Mouse (Mus musculus) liver, postnatal 0 days (tissue): Measurements from ENCODE around the gene Mafg. TPM values are rescaled to one million over a fixed set of nuclear protein-coding genes. Genes with fewer than 3 reads are reported as not detected.

Source experiments
- ATAC-seq: fragments of 200-750 bp; cut with Nextera tagmentation; 2 replicates; pipeline ENCODE4 v1.8.0; 2017; ENCODE audit warnings: mild to moderate bottlenecking, moderate library complexity
- DNase-seq: peaks from one replicate; pipeline ENCODE4 v3.0.0-alpha.2; 2016
- H3K27ac ChIP-seq: fragments of 300-500 bp; sonication (generic); 2 replicates; pipeline ENCODE4 v1.5.1; 2014; ENCODE audit warnings: antibody characterized with exemption, moderate library complexity, mild to moderate bottlenecking, low read depth
- H3K27me3 ChIP-seq: fragments of 300-500 bp; sonication (generic); 2 replicates; pipeline ENCODE4 v1.6.1; 2014; ENCODE audit warnings: low read length, control low read depth, mixed read lengths; ENCODE audit not compliant: insufficient read depth
- H3K36me3 ChIP-seq: fragments of 300-500 bp; sonication (generic); replicated peaks from 2 replicates; pipeline ENCODE4 v1.6.1; 2014; ENCODE audit warnings: mild to moderate bottlenecking, control low read depth, low read length, moderate library complexity, mixed read lengths; ENCODE audit not compliant: insufficient read depth
- H3K4me1 ChIP-seq: fragments of 300-500 bp; sonication (generic); 2 replicates; pipeline ENCODE4 v1.6.1; 2014; ENCODE audit warnings: antibody characterized with exemption, mild to moderate bottlenecking, control low read depth; ENCODE audit not compliant: insufficient read depth
- H3K4me2 ChIP-seq: fragments of 300-500 bp; sonication (generic); 2 replicates; pipeline ENCODE4 v1.6.1; 2014; ENCODE audit warnings: low read depth, mild to moderate bottlenecking, low read length, moderate library complexity, mixed read lengths
- H3K4me3 ChIP-seq: fragments of 300-500 bp; sonication (generic); 2 replicates; pipeline ENCODE4 v1.5.1; 2014; ENCODE audit warnings: low read depth, low read length
- H3K9ac ChIP-seq: fragments of 300-500 bp; sonication (generic); replicated peaks from 2 replicates; pipeline ENCODE4 v1.6.1; 2014; ENCODE audit warnings: mild to moderate bottlenecking, moderate library complexity
- H3K9me3 ChIP-seq: fragments of 300-500 bp; sonication (generic); 2 replicates; pipeline ENCODE4 v1.6.1; 2016; ENCODE audit warnings: mild to moderate bottlenecking, control low read depth, low read length, mixed read lengths
- CTCF ChIP-seq: sonication (generic); IDR thresholded peaks from 2 replicates; pipeline ENCODE4 v1.5.1; 2016; ENCODE audit warnings: antibody characterized with exemption, low read depth
- EP300 ChIP-seq: IDR thresholded peaks from 2 replicates; pipeline ENCODE4 v1.6.1; 2016; ENCODE audit warnings: antibody characterized with exemption, low read depth, mild to moderate bottlenecking
- WGBS: fragments of 180-500 bp; shearing (Covaris S2); extraction: QIAGEN DNeasy Blood & Tissue Kit; methylation state at CpG from one replicate; pipeline ENCODE4 v1.1.7; 2014; ENCODE audit not compliant: insufficient replicate concordance; 5-methylcytosine and 5-hydroxymethylcytosine counted together
- polyA plus RNA-seq: library from polyadenylated mRNA; unstranded; fragments of >200 nt; fragmentation: Nextera tagmentation; extraction: Ambion mirVana; gene quantifications from 2 replicates; pipeline ENCODE4 v1.2.1, GENCODE M21; 2015

Gene Mafg
- polyA plus RNA-seq, 1 experiment from 2014 or later: 35.8 TPM

GRCm38 (mm10) chr11:120672687-120673593 is 39.5 kb upstream of the Mafg start, which contains the start of gene Aspscr1:
Gene Aspscr1, plus strand, starts transcription at chr11:120672973.
- Histone ChIP-seq H3K4me1 (peaks cover 37% of the 10 kb centered on the region), H3K27me3 (no peaks in the 10 kb centered on the region), H3K9ac (peak within 1 kb of the TSS; percentile 71), H3K4me2 (peak within 1 kb of the TSS; percentile 79), H3K27ac (peak within 1 kb of the TSS; percentile 83), H3K4me3 (peak within 1 kb of the TSS; percentile 75), H3K36me3 (peaks cover 3% of the 10 kb centered on the region; the same call in 1 of the 2 replicates), H3K9me3 (no peaks in the 10 kb centered on the region)
- peak; percentile 95 for ATAC-seq
- TF ChIP-seq EP300: no peak
- no peak for TF ChIP-seq CTCF
- peak; percentile 97 for DNase-seq
- WGBS: 3% methylated on average over 57 of the region's 83 CpGs

GRCm38 (mm10) chr11:120666617-120667016 is 33.2 kb upstream of the Mafg start:
- TF ChIP-seq CTCF: no peak
- no peak for TF ChIP-seq EP300
- H3K4me3 ChIP-seq: no peak overlapping the region
- 24% methylated on average over 3 of the region's 3 CpGs for WGBS
- no peaks in the 10 kb centered on the region for H3K9me3 ChIP-seq
- H3K4me2 ChIP-seq: no peak overlapping the region
- peaks cover 29% of the 10 kb centered on the region for H3K27me3 ChIP-seq
- no peaks in the 10 kb centered on the region for H3K4me1 ChIP-seq
- DNase-seq (no peak), ATAC-seq (no peak)
- H3K36me3 ChIP-seq: no peaks in the 10 kb centered on the region
- no peak overlapping the region for H3K27ac ChIP-seq
- H3K9ac ChIP-seq: no peak overlapping the region

DNA sequence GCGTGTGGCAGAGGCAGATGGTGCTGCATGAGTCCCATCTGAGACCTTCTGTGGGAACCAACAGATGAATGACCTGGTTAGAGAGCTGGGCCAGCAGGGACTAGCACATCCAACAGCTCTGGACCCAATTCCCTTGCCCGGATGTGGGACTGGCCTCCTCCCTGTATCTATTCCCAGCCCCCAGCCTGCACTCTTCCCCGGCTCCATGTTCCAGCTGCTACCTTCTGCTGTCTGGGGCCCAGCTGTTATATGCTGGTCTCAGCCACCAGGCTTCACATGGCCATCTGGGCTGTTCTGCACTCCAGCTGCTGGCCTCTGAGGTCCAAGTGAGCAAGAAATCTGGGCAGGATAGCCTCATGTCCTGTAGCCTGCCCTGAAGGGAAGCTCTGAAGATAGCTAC is 32.0 kb upstream of the Mafg start:
- no peak overlapping the region for H3K9ac ChIP-seq
- peaks cover 41% of the 10 kb centered on the region for H3K27me3 ChIP-seq
- no peak for ATAC-seq

GRCm38 (mm10) chr11:120663714-120664113 is 30.3 kb upstream of the Mafg start:
- TF ChIP-seq CTCF (no peak), EP300 (no peak)
- no peak overlapping the region for H3K4me2 ChIP-seq
- H3K27ac ChIP-seq: no peak overlapping the region
- no peaks in the 10 kb centered on the region for H3K36me3 ChIP-seq
- H3K4me3 ChIP-seq: no peak overlapping the region
- H3K27me3 ChIP-seq: peaks cover 58% of the 10 kb centered on the region
- peaks cover 14% of the 10 kb centered on the region for H3K4me1 ChIP-seq
- ATAC-seq (no peak), DNase-seq (no peak)
- H3K9ac ChIP-seq: no peak overlapping the region
- H3K9me3 ChIP-seq: no peaks in the 10 kb centered on the region
- 88% methylated on average over 5 of the region's 5 CpGs for WGBS

More for the DNA sequence above, 32.0 kb upstream of the Mafg start:
- WGBS: 88% methylated on average over 3 of the region's 3 CpGs
- H3K9me3 ChIP-seq: no peaks in the 10 kb centered on the region
- no peak overlapping the region for H3K27ac ChIP-seq
- no peaks in the 10 kb centered on the region for H3K36me3 ChIP-seq
- H3K4me3 ChIP-seq: no peak overlapping the region
- H3K4me1 ChIP-seq: peaks cover 7% of the 10 kb centered on the region
- TF ChIP-seq CTCF (no peak), EP300 (no peak)
- H3K4me2 ChIP-seq: no peak overlapping the region
- DNase-seq: no peak

DNA sequence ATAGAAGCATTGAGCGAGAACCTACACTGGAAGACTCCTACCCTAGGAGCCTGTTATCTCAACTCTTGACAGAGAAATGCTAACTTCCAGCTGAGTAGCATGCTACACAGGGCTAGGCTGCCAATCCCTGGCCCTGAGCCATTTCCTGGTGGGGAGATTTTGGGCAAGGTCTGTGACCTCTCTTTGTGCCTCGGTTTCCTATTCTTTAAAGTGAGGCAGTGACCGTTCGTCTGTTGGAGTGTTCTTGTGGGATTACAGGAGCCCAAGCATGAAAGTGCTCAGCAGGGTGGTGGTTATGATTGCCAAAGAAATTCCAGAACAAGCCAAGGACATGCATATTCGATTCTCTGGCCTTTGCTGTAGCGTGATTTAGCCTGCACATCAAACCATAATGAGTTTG is 29.4 kb upstream of the Mafg start:
- ATAC-seq (no peak), DNase-seq (no peak)
- H3K4me3 ChIP-seq: no peak overlapping the region
- no peak overlapping the region for H3K4me2 ChIP-seq
- peaks cover 67% of the 10 kb centered on the region for H3K27me3 ChIP-seq
- no peak overlapping the region for H3K9ac ChIP-seq
- no peaks in the 10 kb centered on the region for H3K9me3 ChIP-seq
- TF ChIP-seq EP300 (no peak), CTCF (no peak)
- no peak overlapping the region for H3K27ac ChIP-seq
- peaks cover 14% of the 10 kb centered on the region for H3K4me1 ChIP-seq
- WGBS: 63% methylated on average over 6 of the region's 6 CpGs
- no peaks in the 10 kb centered on the region for H3K36me3 ChIP-seq

- Histone ChIP-seq H3K9ac (peak within 1 kb of the TSS; percentile 30; the same call in 1 of the 2 replicates), H3K27me3 (peaks cover 76% of the 10 kb centered on the region), H3K4me2 (peak within 1 kb of the TSS; percentile 72), H3K4me1 (peaks cover 14% of the 10 kb centered on the region), H3K4me3 (peak within 1 kb of the TSS; percentile 45), H3K36me3 (no peaks in the 10 kb centered on the region), H3K27ac (no peak within 1 kb of the TSS), H3K9me3 (no peaks in the 10 kb centered on the region)
- DNase-seq: no peak
- TF ChIP-seq CTCF: no peak
- TF ChIP-seq EP300: no peak
- ATAC-seq: peak; percentile 10; the same call in 1 of the 2 replicates
- WGBS: 2% methylated on average over 35 of the region's 35 CpGs
Observed at GRCm38 (mm10) chr11:120661076-120661460, 27.7 kb upstream of the Mafg start, which contains the start of gene Notum. Gene Notum, minus strand, starts transcription at chr11:120661175.
